Mouse (Mus musculus) G1E (cell line): Measurements from ENCODE around the gene Mapt.

ENCODE experiments used
- CTCF ChIP-seq: IDR thresholded peaks from 2 replicates; pipeline ENCODE4 v1.5.1; 2012; ENCODE audit warnings: low read depth, low read length, inconsistent platforms, mixed read lengths
- GATA1 ChIP-seq: IDR thresholded peaks from 2 replicates; pipeline ENCODE4 v1.6.1; 2012; ENCODE audit warnings: borderline replicate concordance, low read length, inconsistent platforms, mixed read lengths

DNA sequence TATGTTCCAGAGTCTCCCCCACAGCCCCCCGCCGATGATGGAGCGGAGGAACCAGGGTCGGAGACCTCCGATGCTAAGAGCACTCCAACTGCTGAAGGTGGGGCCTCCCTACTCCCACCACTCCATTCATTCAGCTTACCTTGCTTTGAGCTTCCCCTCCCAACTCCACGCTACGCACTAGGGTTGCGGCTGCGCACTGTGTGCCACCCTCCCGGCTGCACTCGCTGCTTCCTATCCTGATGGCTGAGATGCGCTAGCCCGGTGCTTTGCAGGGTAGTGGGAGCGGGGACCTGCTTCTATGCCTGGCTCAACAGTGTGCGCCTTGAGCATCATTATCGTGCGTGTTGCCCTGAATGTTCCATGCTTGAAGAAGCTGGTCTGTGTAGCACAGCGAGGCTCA is 55.9 kb downstream of the Mapt start:
- TF ChIP-seq CTCF (no peak), GATA1 (no peak)
